In genomic region chr7:27417151-27417550, GRCm38 (mm10) we compare ENCODE assay signal across 25 mouse cellular contexts. TPM values are rescaled to one million over a fixed set of nuclear protein-coding genes. Genes with fewer than 3 reads are reported as not detected.
"Had no signal": no experiment of that assay in that cellular context is flagged by ENCODE, and none has a peak within 500 bp of the region (broad histone marks: within the 10 kb centered on the region; RNA-seq: fewer than 3 reads in every experiment).

No protein-coding gene starts in this region.

- H3K4me1 ChIP-seq: liver, embryonic 13.5 days; liver, embryonic 15.5 days; lung, embryonic 15.5 days; megakaryocyte, embryonic 14.5 days; midbrain, embryonic 13.5 days; neural tube, embryonic 12.5 days; stomach, embryonic 15.5 days had no signal

- H3K27ac ChIP-seq: liver, embryonic 13.5 days; liver, embryonic 15.5 days; lung, embryonic 15.5 days; macrophage; midbrain, embryonic 13.5 days; neural tube, embryonic 12.5 days; stomach, embryonic 15.5 days; stomach, postnatal 0 days had no signal

- H3K27me3 ChIP-seq: lung, embryonic 15.5 days; stomach, embryonic 15.5 days had no signal

- H3K36me3 ChIP-seq: liver, embryonic 13.5 days; liver, embryonic 15.5 days; lung, embryonic 15.5 days; midbrain, embryonic 13.5 days; neural tube, embryonic 12.5 days; stomach, embryonic 15.5 days had no signal

- H3K9me3 ChIP-seq: liver, embryonic 13.5 days; liver, embryonic 15.5 days; lung, embryonic 15.5 days; stomach, embryonic 15.5 days had no signal

- ATAC-seq: liver, postnatal 0 days; lung, postnatal 0 days; midbrain, embryonic 13.5 days had no signal

- H3K9ac ChIP-seq: liver, embryonic 13.5 days; liver, embryonic 15.5 days; liver, postnatal 0 days; lung, embryonic 15.5 days; midbrain, embryonic 13.5 days; neural tube, embryonic 12.5 days; stomach, embryonic 15.5 days had no signal

- H3K4me2 ChIP-seq: liver, embryonic 13.5 days; liver, embryonic 15.5 days; lung, embryonic 15.5 days; midbrain, embryonic 11.5 days; midbrain, embryonic 13.5 days; neural tube, embryonic 12.5 days; stomach, embryonic 15.5 days had no signal

- H3K4me3 ChIP-seq: liver, embryonic 13.5 days; liver, embryonic 15.5 days; lung, embryonic 15.5 days; megakaryocyte, embryonic 14.5 days; midbrain, embryonic 13.5 days; neural tube, embryonic 12.5 days; stomach, embryonic 15.5 days had no signal

- DNase-seq: liver, embryonic 13.5 days; liver, postnatal 0 days; lung, adult 2 months; lung, postnatal 14 days; lung, postnatal 36 days; right cerebral cortex, postnatal 25 days; thymus, adult 18-20 months; thymus, postnatal 14 days; thymus, postnatal 36 days had no signal

RNA-seq across cellular contexts. Expression of gene Sptbn4, which starts 30.3 kb away (rescaled TPM):
- total RNA-seq: monocyte, adult 5-6 weeks; neutrophil, adult 5-6 weeks had no signal

RNA-seq across cellular contexts. Expression of gene Gm20479, which starts 59.9 kb away (rescaled TPM):
- total RNA-seq: megakaryocyte progenitor cell, adult 5-6 weeks; midbrain, postnatal 0 days; monocyte, adult 5-6 weeks; neutrophil, adult 5-6 weeks had no signal
- polyA plus RNA-seq: liver, postnatal 0 days; lung, adult 2 months; lung, postnatal 0 days; macrophage; midbrain, embryonic 11.5 days; midbrain, embryonic 13.5 days; midbrain, postnatal 0 days; neural tube, embryonic 12.5 days; neural tube, embryonic 14.5 days; thymus, postnatal 0 days had no signal
